ENCODE assay signal across 16 mouse cellular contexts in the genomic region with DNA sequence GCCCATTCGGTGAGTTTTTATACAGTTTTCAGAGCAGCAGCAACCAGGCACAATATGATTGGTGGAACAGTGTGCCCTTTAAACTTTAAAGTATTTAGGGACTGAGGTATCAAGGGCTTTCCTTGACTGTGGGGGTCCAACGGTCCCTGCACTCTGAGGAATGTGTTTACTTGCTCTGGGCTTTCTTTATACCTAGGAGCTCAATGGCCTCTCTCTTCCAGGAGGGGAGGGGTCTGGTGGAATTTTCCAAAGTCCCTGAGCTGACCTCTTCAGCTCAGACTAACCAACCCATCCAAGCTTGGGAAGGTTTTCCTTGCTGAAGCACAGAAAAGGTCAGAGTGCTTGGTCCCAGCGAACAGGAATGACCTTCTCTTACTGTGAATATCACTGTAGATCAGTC. TPM values are rescaled to one million over a fixed set of nuclear protein-coding genes. Genes with fewer than 3 reads are reported as not detected.
DNase-seq lines count a peak whose midpoint lies in the region; ATAC-seq lines count a peak whose summit lies in the region.
"Had no signal": no experiment of that assay in that cellular context is flagged by ENCODE, and none has a peak within 500 bp of the region (broad histone marks: within the 10 kb centered on the region; RNA-seq: fewer than 3 reads in every experiment).

No protein-coding gene starts in this region.

- 25% methylated on average over 3 of the region's 3 CpGs for whole genome bisulfite sequencing in neural tube, embryonic 13.5 days
- WGBS in kidney, embryonic 16.5 days, result 23% methylated on average over 3 of the region's 3 CpGs

- H3K27ac ChIP-seq in neural tube, embryonic 13.5 days (replicated peaks), result peak overlapping the region; percentile 56
- H3K27ac ChIP-seq in kidney, embryonic 16.5 days (ENCODE audit: low read length), result peak overlapping the region; percentile 58
- H3K27ac ChIP-seq: heart, embryonic 13.5 days; layer of hippocampus, adult 2 months had no signal

- no peaks in the 10 kb centered on the region for H3K9me3 ChIP-seq in neural tube, embryonic 13.5 days
- H3K9me3 ChIP-seq in kidney, embryonic 16.5 days (ENCODE audit: low read length), result no peaks in the 10 kb centered on the region; the same call in none of the 2 replicates

- ATAC-seq in neural tube, embryonic 13.5 days (ENCODE audit: low read depth), result no peak
- ATAC-seq in kidney, embryonic 16.5 days (ENCODE audit: low FRiP score, low TSS enrichment), result peak; percentile 66
- no peak for ATAC-seq in megakaryocyte progenitor cell, adult 5-6 weeks (replicated peaks; ENCODE audit: poor library complexity)

- H3K4me1 ChIP-seq in neural tube, embryonic 13.5 days (replicated peaks), result peaks cover 45% of the 10 kb centered on the region
- peaks cover 8% of the 10 kb centered on the region for H3K4me1 ChIP-seq in kidney, embryonic 16.5 days (ENCODE audit: insufficient read depth, low read length)

- H3K36me3 ChIP-seq in neural tube, embryonic 13.5 days, result no peaks in the 10 kb centered on the region
- H3K36me3 ChIP-seq in kidney, embryonic 16.5 days (ENCODE audit: insufficient read depth, low read length), result no peaks in the 10 kb centered on the region
- H3K36me3 ChIP-seq: heart, embryonic 13.5 days had no signal

- H3K4me2 ChIP-seq in neural tube, embryonic 13.5 days, result no peak overlapping the region
- no peak overlapping the region for H3K4me2 ChIP-seq in kidney, embryonic 16.5 days (replicated peaks; ENCODE audit: low read depth, low read length)
- H3K4me2 ChIP-seq: heart, embryonic 13.5 days had no signal

- no peak overlapping the region for H3K4me3 ChIP-seq in neural tube, embryonic 13.5 days
- H3K4me3 ChIP-seq in kidney, embryonic 16.5 days (ENCODE audit: low read length), result no peak overlapping the region
- H3K4me3 ChIP-seq: heart, embryonic 13.5 days; layer of hippocampus, adult 2 months had no signal

- no peak overlapping the region for H3K9ac ChIP-seq in neural tube, embryonic 13.5 days
- H3K9ac ChIP-seq in kidney, embryonic 16.5 days (replicated peaks; ENCODE audit: low read length), result no peak overlapping the region
- H3K9ac ChIP-seq: heart, embryonic 13.5 days had no signal

- H3K27me3 ChIP-seq in neural tube, embryonic 13.5 days, result no peaks in the 10 kb centered on the region
- H3K27me3 ChIP-seq in kidney, embryonic 16.5 days (ENCODE audit: insufficient read depth, low read length), result no peaks in the 10 kb centered on the region
- H3K27me3 ChIP-seq: heart, embryonic 13.5 days; Patski had no signal

- DNase-seq in heart, adult 11 months, result peak; percentile 36
- no peak for DNase-seq in heart, adult 18-20 months
- no peak for DNase-seq in neural tube, embryonic 10.5 days (ENCODE audit: extremely low spot score, low spot score)
- no peak for DNase-seq in right cerebral cortex, postnatal 10 days (ENCODE audit: low spot score in 2 of 2)
- no peak for DNase-seq in lung, adult 18-20 months
- DNase-seq: B cell, adult 2 months; cerebellum, postnatal 10 days; liver; lung, postnatal 14 days; thymus, postnatal 36 days had no signal

RNA-seq across cellular contexts. Expression of a gene that starts 30.8 kb away (rescaled TPM):
- 10 to 100 TPM; 43.9 to 49.4 TPM for total RNA-seq in heart, adult 18-20 months (2021)
- polyA plus RNA-seq in neural tube, embryonic 13.5 days (2015; fragmentation: Nextera tagmentation; extraction: Ambion mirVana), result 53.3 and 55.9 TPM in 2 replicates
- 84.6 and 96.5 TPM in 2 replicates for polyA plus RNA-seq in kidney, embryonic 16.5 days (2015; fragmentation: Nextera tagmentation; extraction: Ambion mirVana)
- 96.1 and 99.7 TPM in 2 replicates for total RNA-seq in megakaryocyte progenitor cell, adult 5-6 weeks (2015)
- total RNA-seq in megakaryocyte progenitor cell, adult 5-6 weeks (2017), result 120 and 136 TPM in 2 replicates
